Mouse (Mus musculus) B cell, adult (primary cell): ENCODE measurements around the gene Schip1. TPM values are rescaled to one million over a fixed set of nuclear protein-coding genes. Genes with fewer than 3 reads are reported as not detected.

Experiments used
- total RNA-seq: library from RNA; stranded (reverse); gene quantifications from 4 replicates; pipeline ENCODE4 v1.2.4, GENCODE M21; 2023; ENCODE audit not compliant: inconsistent age

Schip1 gene
- total RNA-seq: not detected in 4 replicates

GRCm38 (mm10) chr3:68064731-68065130 lies at the start of gene Schip1:
Gene Schip1, plus strand, starts transcription at chr3:68064802.

Other genes with a start within 250 kb of the Schip1 start
- gene Iqcj, start 172.6 kb upstream of the Schip1 start, total RNA-seq: not detected in 4 replicates
- not detected in 4 replicates for gene Iqschfp, start 172.6 kb upstream of the Schip1 start, total RNA-seq